Mouse (Mus musculus): ENCODE results near the gene Chd1l.
A peak's percentile ranks its signal among the peaks of the same experiment; 100 is the strongest.

Chd1l gene

DNA sequence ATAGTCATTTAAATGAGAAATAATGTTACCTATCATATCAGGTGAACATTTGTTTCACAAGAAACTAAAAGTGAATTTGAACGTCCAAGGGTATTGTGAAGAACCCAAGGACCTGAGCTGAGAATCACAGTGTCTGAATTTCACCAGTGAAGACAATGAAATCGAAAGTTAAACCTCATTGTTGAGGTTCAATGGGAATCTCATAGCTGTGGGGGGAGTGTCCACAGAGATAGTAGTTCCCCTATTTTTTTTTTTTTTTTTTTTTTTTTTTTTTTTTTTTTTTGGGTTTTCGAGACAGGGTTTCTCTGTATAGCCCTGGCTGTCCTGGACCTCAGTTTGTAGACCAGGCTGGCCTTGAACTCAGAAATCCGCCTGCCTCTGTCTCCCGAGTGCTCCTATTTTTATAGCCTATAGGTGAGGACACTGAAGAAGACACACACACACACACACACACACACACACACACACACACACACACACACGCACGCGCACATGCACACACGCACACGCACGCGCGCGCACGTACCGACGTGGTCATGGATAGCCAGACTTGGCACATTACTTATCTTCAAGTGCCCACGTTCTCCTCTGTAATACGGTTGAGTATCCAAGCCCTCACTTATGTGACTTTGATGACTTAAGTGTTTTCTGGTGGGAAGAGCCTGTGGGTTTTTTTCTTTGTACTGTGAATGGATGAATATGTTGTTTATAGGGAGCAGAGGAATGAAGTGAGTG lies 7.3 kb upstream of the Chd1l start:
- no peak for DNase-seq (ENCODE audit: low spot score)

DNA sequence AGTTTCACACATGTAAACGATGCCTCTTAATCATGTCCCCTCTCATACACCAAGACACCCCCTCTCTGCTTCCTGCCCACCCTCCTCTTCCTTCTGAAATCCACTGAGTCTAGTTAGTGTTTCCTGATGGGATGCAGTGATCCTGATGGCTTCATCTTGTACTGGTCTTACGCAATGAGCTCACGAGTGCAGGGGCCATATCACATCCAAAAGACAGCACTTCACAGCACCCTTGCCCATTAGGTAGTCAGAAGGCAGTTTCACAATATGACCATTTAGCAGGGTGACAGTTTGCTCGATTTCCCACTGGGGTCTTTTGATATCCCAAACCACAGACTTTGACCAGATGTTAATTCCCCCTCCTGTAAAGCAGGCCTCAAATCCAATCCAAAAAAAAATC lies 5.9 kb upstream of the Chd1l start:
- no peak for DNase-seq (ENCODE audit: low spot score)

DNA sequence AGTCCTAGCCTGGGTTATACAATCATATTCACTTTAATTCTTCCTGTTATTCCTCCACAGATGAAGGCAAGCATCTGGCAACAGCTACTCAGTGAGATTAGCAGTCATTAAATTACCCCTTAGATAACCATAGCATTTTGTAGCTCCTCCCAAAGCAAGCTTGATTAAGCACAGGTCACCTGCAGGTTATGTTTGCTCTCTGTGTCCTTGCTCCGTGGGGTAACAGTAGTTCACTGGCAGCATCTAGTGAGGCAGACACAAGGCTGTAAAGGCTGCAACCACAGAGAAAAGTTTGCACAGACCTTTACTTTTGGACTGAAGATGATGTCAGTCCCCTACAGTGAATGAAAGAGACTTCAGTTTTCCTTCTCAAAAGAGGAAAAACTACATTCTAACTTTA lies 5.2 kb upstream of the Chd1l start:
- no peak for DNase-seq (ENCODE audit: low spot score)

DNA sequence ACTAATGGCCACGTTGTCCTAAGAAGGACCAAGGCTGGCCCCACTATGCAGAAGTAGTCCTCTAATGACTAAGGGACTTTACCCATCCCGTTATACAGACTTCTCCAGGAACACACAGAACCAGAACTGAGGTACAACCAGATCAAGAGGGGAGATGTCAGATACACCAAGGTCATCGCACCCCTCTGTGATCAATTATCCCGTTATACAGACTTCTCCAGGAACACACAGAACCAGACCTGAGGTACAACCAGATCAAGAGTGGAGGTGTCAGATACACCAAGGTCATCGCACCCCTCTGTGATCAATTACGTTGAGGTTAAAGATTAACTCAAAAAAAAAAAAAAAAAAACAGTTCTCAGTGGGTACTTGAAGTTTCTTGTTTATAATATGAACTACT lies 1.0 kb upstream of the Chd1l start:
- DNase-seq (ENCODE audit: low spot score): no peak

DNA sequence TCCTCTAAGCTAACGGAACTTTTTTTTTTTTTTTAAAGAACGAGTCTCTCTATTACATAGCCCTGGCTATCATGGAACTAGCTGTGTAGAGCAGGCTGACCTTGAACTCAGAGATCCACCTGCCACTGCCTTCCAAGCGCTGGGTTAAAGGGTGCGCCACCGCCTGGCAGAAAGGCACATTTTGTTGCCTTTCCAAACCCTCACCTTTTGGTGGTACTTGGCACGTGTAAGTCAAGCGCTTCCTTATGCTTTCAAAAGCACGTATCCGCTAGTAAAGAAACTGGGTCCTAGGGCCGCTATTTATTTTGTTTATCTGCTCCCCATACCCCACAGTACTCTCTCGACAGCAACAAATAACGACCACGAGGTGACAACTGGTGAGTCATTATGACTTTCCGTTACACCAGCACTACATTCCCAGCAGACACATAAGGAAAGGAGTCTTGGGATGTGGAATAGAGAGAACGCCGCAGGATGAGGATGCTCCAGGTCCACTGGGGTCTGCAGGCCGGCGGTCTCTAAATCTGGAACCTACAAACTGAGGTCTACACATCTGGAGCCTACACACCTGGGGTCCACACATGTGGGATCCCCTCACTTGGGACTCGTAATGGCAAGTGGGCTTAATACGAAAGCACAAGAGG lies 680 bp downstream of the Chd1l start:
- DNase-seq (ENCODE audit: low spot score): peak; percentile 60

DNA sequence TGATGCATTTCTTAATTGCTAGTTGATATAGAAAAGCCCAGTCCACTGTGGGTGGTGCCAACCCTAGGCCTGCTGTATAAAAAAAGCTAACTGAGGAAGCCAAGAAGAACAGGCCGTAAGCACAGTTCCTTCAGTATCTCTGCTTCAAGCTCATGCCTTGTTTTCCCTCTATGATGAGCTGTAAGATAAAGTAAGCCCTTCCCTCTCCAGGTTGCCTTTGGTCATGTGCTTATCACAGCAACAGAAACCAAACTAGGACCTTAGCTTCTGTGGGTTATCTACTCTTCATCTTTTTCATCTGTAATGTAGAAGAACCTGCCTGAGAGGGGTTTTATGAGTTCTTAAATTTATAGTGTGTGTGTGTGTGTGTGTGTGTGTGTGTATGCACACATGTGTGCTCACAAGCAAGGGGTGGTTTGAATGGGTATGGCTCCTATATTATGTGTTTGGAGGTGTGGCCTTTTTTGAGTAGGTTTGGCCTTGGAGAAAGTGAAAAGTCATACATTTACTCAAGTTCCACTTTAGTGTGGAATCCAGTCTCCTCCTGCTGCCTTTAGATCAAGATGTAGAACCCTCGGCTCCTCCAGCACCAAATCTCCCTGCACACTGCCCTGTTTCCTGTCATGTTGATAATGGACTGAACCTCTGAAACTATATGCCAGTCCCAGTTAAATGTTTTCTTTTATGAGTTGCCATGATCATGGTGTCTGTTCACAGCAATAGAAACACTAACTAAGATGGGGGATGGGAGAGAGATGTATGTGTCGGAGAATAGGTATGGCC lies 9.8 kb downstream of the Chd1l start:
- no peak for DNase-seq (ENCODE audit: low spot score)

DNA sequence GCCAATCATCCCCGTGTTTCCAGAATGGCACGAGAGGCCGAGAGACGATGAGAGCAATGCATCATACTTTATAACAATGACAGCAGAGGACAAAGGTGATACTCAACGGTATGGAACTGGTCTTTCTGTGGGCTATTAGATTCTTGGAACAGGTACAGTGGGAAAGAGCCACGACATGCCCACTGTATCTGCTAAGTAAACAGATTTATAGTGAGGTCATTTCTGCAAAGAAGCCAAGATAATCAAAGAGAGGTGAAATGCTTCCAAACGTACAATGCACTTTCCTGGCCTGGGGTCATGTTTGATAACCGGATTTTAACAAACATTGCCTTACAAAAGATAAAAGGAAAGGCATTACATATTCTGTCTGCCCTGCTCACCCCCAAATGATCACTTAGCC lies 13.2 kb downstream of the Chd1l start:
- DNase-seq (ENCODE audit: low spot score): no peak

DNA sequence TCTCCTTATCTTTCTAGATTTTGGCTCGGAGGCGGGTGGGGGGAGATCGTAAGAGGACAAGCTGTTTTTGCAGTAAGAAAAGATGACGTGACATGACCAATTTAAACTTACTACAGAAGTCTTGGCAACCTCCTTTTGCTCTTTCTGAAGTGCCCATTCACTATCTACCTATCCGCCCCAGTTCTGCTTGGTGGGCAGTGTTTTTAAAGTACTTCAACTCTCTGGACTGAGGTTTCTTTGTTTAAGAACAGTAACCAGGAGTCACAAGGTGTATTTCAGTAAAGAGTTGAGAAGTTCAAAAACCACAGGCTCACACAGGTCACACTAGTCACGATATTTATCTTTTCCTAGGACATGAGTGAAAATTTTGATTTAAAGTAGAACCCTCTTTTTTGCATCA lies 14.9 kb downstream of the Chd1l start:
- DNase-seq (ENCODE audit: low spot score): no peak

DNA sequence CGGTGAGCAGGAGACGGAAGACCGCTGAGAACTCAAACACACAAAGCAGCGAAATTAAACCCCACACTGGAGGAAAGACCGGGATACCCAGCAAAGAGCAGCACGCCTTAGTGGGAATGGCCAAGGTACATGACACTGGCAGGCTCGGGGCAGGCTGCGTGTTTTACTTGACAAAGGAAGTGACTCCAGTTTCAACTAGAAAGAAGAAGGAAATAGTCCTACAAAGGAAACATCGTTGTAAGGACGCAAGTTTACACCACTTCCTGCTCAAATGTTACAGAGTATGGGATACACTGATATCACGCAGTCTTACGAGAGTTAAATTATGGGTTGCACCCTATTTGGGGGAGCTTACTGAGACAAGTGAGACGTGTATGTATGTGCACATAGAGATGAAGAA lies 15.9 kb downstream of the Chd1l start:
- no peak for DNase-seq (ENCODE audit: low spot score)

DNA sequence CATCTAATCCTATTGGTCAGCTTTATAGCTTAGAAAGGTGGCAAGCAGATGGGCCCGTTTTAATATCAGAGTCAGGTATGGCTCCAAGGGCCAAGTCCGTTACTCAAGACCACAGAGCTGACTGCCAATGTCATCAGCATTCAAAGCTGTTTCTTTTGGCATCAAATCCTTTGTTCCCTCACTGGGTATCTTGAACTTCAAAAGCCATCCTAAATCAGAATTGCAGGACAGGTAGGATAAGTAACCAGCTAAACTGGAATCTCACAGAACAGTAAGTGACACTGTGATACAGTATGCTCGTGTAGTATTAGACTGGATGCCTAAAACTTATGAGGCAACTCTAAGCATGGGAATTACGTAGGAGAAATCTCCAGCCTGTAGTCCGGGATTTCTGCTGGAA lies 16.9 kb downstream of the Chd1l start:
- DNase-seq (ENCODE audit: low spot score): no peak

DNA sequence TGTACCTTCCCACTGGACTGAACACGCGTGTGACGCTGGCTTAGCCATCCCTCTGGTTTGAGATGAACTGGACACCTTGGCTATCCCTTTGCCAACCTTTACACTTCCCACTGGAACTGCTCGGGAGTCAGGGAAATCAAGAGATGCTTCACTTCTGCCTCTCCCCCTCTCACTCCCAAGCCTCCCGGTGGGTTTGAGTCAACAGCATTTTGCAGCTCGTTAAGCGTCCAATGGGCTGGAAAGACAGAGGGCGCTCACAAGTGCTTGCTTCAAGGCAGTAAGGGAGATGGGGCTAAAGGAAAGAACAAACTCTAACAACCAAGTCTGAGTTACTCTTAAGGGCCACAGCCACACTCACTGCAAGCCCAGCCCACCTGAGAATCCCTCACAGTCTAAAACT lies 19.3 kb downstream of the Chd1l start:
- DNase-seq (ENCODE audit: low spot score): no peak

DNA sequence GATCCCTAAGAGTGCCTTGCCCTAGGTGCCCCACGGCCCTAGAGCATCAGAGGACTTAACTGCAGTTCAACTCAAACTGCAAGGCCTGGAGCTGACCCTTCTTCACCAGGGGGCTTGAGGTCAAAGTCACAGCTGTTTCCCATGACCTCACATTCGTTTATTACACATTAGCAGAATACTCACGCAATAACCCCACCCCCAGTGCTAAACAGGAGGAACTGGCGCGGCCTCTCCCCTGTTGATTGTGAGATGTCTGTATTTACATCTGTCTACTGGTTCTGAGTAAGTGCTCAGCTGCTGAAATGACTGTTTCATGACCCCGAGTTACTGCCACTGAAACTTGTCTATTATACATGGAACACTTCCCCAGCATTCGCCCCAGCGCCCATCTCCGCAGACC lies 22.3 kb downstream of the Chd1l start:
- DNase-seq (ENCODE audit: low spot score): peak; percentile 10

DNA sequence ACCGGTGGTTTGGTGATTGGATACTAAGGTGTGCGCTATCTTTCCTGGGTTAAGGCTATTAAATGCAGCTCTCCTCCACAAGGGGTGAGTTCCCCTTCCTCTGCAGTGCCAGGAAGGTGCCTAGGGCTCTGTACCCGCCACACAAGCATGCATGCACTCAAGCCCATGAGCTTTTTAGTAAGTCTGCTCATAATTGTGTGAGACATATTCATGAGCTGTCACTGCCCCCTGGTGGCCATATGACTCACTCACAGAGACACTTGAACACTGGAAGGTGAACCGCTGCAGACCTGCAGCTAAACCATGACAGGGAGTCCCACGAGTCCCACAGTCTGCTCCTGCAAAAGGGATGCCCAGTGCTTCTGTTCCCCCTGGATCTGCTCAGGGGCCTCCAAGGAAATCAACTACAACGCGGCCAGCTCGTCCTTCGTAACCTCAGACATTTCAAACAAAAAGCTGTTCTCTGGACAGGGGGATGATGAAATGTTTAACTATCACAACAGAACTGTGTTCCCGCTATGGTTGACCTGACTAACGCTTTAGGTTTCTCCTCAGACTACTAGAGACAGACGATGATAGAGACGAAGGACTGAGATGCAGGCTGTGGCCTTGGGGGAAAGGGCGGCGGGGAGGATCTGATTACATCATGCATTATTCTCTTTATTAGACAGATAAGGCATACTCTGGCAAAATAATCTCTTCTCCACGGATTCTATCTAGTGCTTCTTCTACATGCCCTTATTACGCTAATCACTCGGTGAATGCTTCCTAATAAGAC lies 24.4 kb downstream of the Chd1l start:
- peak; percentile 93 for DNase-seq (ENCODE audit: low spot score)

DNA sequence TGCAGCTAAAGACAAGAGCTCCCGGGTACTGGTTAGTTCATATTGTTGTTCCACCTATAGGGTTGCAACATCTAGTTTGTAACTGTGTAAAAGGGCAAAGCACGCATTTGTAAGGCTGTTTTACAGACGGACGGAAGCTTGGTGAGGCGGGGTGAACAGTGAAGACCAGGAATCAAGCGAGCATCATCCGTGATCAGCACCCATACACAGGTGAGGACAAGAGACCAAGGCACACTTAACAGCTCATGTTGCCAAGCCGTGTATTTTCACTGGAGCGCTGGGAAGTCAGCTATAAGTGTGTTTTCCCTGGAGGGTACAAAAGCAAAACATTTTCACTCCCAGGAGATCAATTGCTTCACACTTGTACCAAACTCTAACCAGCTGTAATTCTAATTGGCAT lies 36.2 kb downstream of the Chd1l start:
- DNase-seq (ENCODE audit: low spot score): no peak

DNA sequence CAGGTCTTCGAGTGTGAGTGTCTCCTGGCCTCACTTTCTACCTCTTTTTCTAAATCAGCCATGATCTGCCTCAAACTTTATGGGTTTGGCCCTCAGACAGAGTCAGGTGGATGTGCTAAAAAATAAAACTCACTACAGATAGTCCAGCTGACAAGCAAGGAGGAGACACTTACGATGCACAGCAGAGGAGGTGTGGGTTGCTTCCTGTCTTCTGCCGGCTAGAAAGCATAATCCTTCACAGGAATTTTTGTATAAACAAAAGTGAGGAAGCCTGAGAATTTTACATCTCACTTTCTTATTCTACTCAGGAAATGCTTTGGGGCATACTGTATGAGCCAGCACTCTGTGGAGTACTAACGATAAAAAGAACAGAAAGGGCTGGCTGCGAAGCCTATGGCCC lies 45.4 kb downstream of the Chd1l start:
- no peak for DNase-seq (ENCODE audit: low spot score)

DNA sequence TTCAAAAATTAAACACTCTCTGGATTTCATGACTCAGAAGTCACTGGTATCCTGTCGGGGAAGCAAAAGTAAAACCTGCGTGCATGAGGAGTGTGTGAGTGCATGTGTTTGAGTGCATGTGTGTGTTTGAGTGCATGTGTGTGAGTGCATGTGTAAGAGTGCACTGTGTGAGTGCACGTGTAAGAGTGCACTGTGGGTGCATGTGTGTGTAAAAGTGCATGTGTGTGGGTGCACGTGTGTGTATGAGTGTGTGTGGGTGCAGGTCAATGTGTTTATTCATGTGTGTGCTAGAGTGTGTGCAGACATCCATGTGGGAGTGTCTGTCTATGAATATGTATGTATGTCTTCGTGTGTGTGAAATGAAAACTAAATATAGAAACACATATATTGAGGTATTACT lies 51.4 kb downstream of the Chd1l start:
- DNase-seq (ENCODE audit: low spot score): no peak

DNA sequence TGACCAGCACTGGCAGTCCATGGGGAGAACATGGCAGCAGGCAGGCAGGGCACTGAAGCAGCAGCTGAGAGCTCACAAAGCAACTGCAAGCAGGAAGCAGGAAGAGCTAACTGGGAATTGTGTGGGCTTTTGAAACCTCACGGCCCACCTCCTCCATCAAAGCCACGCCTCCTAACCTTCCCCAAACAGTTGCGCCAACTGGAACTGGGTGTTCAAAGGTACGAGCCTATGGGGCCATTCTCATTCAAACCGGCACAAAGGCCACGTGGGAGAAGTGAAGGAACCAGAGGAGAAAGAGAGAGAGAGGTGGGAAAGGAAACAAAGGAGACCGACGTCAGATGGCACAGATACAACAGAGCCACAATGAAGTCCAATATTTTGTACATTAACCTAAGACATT lies 63.8 kb downstream of the Chd1l start:
- DNase-seq (ENCODE audit: low spot score): no peak

DNA sequence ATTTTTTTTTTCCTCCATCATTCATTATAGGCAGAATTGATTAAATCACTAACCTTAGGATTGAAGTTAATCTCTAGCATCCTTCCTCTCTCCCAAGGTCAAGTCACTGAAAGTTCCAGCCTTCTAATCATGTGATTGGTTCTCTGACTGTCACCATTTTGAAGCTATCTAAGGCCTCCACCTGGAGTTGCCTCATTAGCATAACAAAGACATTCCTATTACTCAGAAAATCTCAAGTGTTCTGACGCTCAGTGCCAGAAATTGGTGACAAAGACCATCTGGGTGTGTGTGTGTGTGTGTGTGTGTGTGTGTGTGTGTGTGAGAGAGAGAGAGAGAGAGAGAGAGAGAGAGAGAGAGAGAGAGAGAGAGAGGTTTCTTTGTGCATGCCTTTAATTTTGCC lies 69.8 kb downstream of the Chd1l start:
- no peak for DNase-seq (ENCODE audit: low spot score)

DNA sequence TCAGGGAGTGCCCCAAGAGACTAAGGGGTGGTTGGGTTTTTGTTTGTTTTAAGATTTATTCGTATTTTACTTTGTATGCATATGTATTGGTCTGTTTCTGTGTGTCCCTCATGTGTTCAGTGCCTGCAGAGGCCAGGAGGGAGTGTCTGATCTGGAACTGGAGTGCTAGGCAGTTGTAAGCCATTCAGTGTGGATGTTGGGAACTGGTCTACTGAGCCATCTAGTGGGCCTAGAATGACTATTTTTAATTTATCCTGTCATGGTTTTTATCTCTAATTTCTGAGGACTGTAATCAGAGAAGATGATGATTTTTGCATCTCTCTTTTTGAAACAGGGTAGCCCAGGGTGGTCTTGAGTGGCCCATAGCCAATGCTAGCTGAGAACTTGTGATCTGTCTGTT lies 71.4 kb downstream of the Chd1l start:
- DNase-seq (ENCODE audit: low spot score): no peak

DNA sequence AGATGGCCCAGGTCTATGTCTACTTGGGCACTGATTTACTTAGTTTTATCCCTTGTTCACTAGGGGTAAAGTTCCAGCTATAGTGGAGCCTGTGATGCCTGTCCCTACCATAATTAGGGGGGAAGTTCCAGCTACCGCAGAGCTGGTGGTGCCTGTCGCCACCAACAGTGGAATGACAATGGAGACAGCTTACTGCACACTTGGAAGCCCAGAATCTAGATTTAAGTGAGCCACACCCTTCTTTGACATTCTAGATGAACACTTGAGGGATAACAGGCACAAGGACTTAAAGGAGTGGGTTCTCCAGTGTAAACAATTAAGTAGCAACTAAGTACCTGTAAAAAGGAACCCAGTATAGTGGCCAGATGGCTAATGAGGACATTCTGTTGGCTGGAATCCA lies 73.0 kb downstream of the Chd1l start:
- DNase-seq (ENCODE audit: low spot score): no peak

DNA sequence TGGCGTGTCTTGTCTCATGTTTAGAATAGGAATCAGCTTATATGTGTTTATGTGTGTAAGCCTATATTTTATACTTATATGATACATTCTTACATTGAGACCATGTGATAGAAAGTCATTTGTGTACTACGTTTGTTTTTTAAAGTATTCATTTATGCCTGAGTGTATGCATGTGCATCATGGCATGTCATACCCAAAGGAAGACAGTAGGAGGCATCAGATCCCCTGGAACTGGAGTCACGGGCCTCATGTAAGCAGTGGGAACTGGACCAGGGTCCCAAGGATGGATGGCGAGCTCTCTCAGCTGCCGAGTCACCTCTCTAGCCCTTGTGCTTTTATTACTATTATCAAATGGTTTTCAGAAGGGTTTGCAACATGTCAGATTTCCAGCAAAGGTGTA lies 74.3 kb downstream of the Chd1l start:
- no peak for DNase-seq (ENCODE audit: low spot score)

DNA sequence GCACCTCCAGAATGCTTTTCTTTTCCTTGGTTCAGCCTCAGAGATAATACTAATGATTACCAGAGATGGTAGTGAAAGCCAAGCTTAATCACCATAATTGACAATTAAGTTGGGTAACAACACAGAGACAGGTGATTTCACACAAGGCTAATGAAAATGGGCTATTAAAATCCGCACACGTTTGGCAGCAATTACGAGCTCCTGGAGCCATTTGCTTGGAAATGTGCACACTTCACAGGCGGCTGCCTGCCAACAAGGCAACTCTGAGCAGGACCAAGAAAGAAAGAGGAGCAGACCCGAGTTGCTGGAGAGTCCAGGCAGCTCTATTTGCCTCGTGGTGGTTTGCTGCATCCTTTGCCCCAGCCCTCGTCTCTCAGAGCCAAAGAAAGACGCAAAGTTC lies 84.5 kb downstream of the Chd1l start:
- DNase-seq (ENCODE audit: low spot score): no peak

DNA sequence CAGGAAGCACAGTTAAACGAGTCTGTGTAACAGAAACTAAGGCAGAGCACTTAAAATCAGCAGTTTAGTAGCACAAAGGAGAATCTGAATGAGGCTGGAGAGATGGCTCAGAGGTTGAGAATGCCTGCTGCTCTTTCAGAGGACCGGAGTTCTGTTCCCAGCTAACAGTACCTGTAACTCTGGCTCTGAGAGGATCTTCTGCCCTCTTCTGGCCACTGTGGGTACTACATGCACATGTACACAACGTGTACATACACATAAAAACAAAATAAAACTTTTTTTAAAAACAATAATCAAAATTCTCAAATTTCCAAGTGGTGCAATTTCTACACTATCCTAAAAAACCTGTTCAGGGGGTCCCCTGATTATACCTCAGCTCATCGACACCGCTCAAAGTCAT lies 85.2 kb downstream of the Chd1l start:
- peak; percentile 20 for DNase-seq (ENCODE audit: low spot score)
